Mouse (Mus musculus): ENCODE data around the gene Bbs2. TPM values are rescaled to one million over a fixed set of nuclear protein-coding genes. Genes with fewer than 3 reads are reported as not detected.
A peak's percentile ranks its signal among the peaks of the same experiment; 100 is the strongest.

The Bbs2 gene
- total RNA-seq, 2 experiments from 2014 or later, result 5.3 to 15.9 TPM

GRCm38 (mm10) chr8:94107871-94108270 lies 9.1 kb upstream of the Bbs2 start:
- ATAC-seq (replicated peaks; ENCODE audit: low FRiP score, low TSS enrichment, poor library complexity, severe bottlenecking), result no peak

DNA sequence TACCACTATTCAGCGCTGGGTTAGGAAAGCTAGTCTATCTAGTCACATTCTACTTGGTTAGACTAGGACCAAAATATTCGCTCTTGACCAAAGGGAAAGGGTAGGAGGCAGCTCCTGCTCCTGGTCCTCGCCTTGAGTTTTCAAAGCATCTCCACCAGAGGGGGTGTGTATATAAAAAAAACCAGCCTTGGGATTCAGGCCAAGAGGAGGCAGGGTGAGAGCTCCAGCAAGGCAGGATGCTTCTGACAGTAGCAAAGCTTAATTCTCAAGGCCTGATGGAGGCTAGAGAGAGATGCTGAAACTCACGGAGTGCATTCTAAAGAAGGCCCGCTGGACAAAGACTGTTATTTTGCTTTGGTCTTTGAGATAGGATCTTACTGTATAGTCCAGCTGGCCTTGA lies 5.4 kb upstream of the Bbs2 start:
- 0 out of 2 replicates have a peak, but pooled peaks have one; percentile 45 for ATAC-seq (replicated peaks; ENCODE audit: low FRiP score, low TSS enrichment, poor library complexity, severe bottlenecking)

DNA sequence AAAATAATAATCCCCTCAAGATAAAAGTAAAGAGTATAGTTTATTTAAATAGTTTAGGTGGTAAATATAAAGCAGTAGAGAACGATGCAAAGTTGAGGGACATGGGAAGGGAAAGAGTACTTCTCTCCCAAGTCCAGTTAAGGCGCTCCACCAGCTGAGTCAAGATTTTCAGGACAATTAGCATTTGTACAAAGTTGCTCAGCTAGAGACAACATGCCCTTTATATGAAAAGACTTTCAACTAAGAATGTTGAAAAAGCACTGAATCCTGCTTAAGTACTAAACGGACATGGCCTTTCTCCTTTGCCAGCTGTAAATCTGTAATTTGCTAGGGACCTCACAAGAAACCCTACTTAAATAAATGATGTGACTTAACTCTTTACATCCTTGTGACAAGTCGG lies 268 bp upstream of the Bbs2 start:
- no peak for ATAC-seq (replicated peaks; ENCODE audit: low FRiP score, low TSS enrichment, poor library complexity, severe bottlenecking)

DNA sequence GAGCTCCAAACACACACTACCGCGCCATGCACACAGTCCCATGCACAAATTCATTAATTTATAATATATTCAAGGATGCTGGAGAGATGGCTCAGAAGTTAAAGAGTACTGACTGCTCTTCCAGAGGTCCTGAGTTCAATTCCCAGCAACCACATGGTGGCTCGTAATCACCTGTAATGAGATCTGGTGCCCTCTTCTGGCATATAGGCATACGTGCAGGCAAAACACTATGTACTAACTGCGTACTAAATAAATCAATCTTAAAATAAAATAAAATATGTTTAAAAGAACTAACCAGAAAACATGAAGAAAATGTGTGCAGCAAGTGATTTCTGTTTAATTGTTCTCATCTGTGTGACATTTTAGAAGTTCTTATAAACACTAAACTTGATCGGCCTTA lies 4.4 kb downstream of the Bbs2 start:
- ATAC-seq (replicated peaks; ENCODE audit: low FRiP score, low TSS enrichment, poor library complexity, severe bottlenecking), result no peak

- ATAC-seq (replicated peaks; ENCODE audit: low FRiP score, low TSS enrichment, poor library complexity, severe bottlenecking), result no peak
Observed at GRCm38 (mm10) chr8:94092848-94093247, 5.9 kb downstream of the Bbs2 start.

DNA sequence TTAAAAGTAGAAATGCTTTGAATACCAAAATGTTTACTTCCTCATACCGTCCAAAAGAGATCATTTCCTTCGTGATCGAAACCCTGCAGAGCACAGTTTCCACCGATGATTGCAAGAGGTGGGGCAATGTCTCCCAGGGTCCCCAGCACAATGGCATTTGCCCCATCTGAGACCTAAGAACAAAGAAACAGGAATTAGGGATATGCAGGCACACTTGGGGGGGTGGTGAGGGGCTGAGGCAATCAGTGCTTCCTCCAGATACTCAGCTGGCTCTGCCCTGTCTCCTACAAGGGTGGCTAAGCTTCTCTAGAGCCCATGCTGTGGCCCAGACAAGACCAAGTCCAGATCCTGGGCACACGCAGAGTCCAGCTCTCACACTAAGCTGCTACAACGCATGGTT lies 9.0 kb downstream of the Bbs2 start:
- ATAC-seq (replicated peaks; ENCODE audit: low FRiP score, low TSS enrichment, poor library complexity, severe bottlenecking), result no peak

DNA sequence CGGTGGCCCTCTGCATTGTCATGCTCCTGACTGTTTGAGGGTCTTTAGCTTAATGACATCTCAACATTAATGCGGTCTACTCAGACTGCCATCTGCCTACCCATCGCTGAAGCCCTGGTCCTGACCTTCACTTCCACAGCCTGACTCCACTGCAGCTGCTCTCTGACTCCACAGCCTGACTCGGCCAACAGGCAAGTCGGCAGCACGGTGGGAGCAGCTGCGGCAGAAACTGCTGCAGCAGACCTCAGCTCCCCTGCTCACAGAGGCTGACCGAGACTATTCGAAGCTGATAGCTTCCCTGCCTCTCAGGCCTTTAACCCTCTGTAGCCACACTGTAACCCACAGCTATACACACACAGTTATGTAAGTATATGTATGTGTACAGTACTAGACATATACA lies 10.8 kb downstream of the Bbs2 start:
- ATAC-seq (replicated peaks; ENCODE audit: low FRiP score, low TSS enrichment, poor library complexity, severe bottlenecking), result no peak

- ATAC-seq (replicated peaks; ENCODE audit: low FRiP score, low TSS enrichment, poor library complexity, severe bottlenecking), result no peak
Observed at GRCm38 (mm10) chr8:94076461-94077192, 22.1 kb downstream of the Bbs2 start.

GRCm38 (mm10) chr8:94068793-94069192 lies 29.9 kb downstream of the Bbs2 start:
- no peak for ATAC-seq (replicated peaks; ENCODE audit: low FRiP score, low TSS enrichment, poor library complexity, severe bottlenecking)

DNA sequence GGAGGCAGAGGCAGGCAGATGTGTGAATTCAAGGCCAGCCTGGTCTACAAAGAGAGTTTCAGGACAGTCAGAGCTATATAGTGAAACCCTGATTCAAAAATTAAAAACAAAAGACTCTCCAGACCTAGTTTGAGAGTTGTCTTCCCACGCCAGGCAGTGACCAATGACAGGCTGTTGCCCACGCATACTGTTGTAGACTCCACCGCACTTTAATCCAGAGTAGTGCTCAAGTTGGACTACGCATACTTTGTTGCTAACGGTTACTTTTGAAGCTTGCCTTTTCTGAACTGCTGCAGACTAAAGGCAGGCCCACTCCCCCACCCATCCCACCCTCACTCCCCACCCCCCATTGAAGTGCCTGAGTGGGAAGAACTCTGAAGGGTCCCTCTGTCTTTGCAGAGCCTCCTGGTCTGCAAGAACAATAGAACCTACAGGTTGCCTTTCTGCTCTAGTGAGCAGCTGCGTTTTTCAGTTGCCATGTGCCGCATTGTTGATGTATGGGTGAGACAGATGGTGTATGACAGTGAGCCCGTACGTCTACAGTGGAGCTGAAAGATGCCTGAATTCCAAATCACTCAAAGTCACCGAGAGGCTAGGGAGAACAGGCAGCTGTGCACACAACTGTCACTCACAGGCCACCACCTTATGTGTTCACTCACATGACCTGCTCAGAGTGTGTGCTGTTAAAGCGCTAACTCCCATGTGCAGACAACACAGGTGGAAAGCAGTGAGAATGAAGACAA lies 32.4 kb downstream of the Bbs2 start:
- ATAC-seq (replicated peaks; ENCODE audit: low FRiP score, low TSS enrichment, poor library complexity, severe bottlenecking), result no peak

DNA sequence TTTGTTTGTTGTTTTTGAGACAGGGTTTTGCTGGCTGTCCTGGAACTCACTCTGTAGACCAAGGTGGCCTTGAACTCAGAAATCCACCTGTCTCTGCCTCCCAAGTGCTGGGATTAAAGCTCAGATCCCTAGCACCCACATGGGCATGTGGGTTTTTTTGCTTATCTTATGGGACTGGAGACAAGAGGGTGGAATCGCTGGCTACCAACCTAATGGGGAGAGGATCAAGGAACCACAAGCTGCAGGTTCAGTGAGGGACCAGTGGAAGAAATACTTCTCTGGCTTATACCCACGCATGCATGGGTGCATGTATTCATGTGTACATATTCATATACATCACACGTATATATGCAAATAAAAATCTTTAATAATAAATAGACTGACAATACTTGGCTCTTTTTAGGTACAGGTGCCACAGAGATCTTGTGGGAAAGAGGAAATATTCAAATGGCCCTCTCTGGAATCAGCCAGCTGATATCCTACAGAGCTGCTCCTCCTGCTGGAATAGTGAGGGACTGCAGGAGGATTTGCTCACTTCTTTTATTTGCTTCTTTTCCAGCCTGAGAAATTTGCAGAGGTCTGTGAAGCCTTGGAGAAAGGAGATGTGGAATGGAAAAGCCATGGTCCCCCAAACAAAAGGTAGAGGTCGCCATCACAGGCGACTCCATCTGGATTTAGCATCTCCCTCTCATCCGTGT lies 41.4 kb downstream of the Bbs2 start:
- peak; percentile 71; the same call in 1 of the 2 replicates for ATAC-seq (replicated peaks; ENCODE audit: low FRiP score, low TSS enrichment, poor library complexity, severe bottlenecking)

GRCm38 (mm10) chr8:94052696-94053095 lies 46.0 kb downstream of the Bbs2 start:
- no peak for ATAC-seq (replicated peaks; ENCODE audit: low FRiP score, low TSS enrichment, poor library complexity, severe bottlenecking)

DNA sequence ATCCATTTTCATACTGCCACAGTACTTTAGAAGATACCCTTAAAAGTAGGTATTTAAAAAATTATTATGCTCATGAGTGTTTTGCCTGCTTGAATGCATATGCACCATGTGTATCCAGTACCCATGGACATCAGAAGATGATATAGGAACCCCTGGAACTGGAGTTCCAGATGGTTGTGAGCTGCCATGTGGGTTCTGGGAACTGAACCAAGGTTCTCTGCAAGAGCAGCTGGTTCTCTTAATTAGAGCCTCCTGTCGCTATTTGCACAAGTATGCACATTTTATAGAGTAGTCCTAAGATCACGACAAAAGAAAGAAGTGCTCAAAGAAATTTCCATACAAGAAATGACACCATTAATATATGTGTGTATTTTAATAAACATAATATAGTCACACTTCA lies 50.9 kb downstream of the Bbs2 start:
- ATAC-seq (replicated peaks; ENCODE audit: low FRiP score, low TSS enrichment, poor library complexity, severe bottlenecking), result no peak

DNA sequence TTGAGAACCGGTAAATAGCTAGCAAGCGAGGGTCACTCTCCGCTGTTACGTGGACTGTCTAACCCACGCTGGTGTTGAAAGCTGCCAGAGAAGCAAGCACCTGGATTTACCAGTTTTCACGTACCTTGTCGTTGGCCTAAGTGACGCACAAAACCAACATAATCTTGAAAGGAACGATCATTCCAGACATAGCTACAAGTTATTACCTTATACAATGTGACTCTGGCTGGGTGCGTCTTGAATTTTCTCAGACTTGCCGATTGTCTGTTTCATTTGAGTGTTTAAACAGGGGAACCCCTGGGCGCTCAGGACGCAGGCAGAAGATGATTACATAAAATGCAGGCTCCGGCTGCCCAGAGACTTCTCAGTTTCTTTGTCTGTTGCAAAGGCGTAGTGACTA lies 60.9 kb downstream of the Bbs2 start:
- no peak for ATAC-seq (replicated peaks; ENCODE audit: low FRiP score, low TSS enrichment, poor library complexity, severe bottlenecking)

DNA sequence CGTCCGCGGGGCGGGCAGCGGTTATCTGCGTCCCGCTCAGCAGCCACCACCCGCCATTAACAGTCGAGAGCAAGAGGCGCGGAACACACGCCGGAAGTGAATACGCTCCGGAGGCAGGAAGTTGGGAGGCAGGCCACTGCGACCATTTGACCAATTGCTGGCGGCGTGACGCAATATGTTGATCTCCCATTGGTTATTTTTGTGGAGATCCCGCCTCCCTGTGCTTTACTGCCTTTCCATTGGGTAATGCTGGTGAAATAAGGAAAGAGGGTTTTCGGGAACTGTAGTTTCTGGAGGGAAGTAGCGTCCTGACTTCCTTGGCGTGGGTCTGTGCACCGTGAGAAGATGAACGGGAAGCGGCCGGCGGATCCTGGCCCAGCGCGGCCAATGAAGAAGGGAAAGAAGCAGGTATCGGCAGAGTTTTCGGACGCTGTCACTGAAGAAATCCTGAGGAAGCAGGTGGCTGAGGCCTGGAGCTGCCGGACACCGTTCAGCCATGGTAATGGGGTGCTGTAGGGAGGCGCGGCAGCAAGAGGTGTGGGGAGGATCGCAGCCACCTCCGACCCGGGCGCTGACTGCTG lies 61.7 kb downstream of the Bbs2 start, which contains the start of the genes Nudt21 and Ogfod1:
Gene Nudt21, minus strand, starts transcription at position 88 of the 581 bp plus-strand sequence.
Gene Ogfod1, plus strand, starts transcription at position 255 of the 581 bp plus-strand sequence.
- ATAC-seq (replicated peaks; ENCODE audit: low FRiP score, low TSS enrichment, poor library complexity, severe bottlenecking), result peak; percentile 97

GRCm38 (mm10) chr8:94036541-94036940 lies 62.2 kb downstream of the Bbs2 start:
- ATAC-seq (replicated peaks; ENCODE audit: low FRiP score, low TSS enrichment, poor library complexity, severe bottlenecking), result peak; percentile 61

DNA sequence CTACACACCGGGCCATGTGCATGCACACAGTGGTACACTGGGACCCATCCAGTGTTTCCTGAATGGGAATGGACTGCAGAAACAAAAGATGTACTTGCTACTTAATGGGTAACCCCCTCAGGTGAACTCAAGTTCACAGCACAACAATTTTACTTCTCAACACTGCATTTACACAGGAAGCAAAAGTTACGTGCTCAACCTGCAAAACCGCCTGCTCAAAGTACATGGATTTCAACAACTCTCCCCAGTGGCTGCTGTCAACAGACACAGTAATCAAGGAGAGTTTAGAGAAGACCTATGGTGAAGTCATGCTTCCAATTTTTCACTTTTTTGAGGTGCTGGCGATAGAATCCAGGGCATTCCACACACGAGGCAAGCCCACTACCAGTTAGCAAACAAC lies 63.5 kb downstream of the Bbs2 start:
- ATAC-seq (replicated peaks; ENCODE audit: low FRiP score, low TSS enrichment, poor library complexity, severe bottlenecking), result no peak

- no peak for ATAC-seq (replicated peaks; ENCODE audit: low FRiP score, low TSS enrichment, poor library complexity, severe bottlenecking)
Observed at GRCm38 (mm10) chr8:94033601-94034000, 65.1 kb downstream of the Bbs2 start.

DNA sequence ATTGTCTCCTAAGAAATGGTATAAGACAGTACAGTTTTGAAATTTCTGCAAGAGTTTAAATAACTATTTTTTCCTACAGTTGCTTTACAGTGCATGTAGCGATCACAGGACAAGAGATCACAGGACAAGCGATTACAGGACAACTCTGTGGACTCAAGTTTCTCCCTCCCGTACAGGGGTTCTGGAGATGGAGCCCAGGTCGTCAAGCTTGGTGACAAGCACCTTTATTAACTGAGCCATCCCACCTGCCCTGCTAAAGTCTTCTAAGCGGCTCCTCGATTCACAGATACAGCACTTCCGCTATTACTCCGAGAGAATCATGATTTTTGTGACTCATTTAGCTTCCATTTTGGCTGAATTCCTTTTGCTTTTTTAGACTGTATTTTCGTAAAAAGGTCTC lies 69.0 kb downstream of the Bbs2 start:
- no peak for ATAC-seq (replicated peaks; ENCODE audit: low FRiP score, low TSS enrichment, poor library complexity, severe bottlenecking)

DNA sequence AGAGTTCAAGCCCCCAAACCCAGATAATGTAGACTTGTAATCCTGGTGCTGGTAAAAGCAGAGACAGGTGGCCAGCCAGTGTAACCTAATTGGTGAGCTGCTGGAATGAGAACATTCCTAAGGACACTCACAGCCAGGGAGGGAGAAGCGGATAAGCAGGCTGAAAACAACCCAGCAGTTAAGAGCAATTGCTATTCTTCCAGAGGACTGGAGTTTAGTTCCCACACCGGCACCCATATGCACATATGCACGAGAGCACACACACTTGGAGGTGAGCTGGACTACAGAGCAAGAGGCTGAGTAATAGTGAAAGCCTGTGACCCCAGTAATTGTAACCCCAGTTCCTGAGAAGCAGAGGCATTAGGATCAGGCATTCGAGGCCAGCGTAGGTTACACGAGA lies 74.8 kb downstream of the Bbs2 start:
- ATAC-seq (replicated peaks; ENCODE audit: low FRiP score, low TSS enrichment, poor library complexity, severe bottlenecking), result no peak

Measured in megakaryocyte-erythroid progenitor cell, adult 5-6 weeks (primary cell).